Mouse (Mus musculus): Measurements from ENCODE around the gene Creb5. TPM values are rescaled to one million over a fixed set of nuclear protein-coding genes. Genes with fewer than 3 reads are reported as not detected.

The Creb5 gene
- 0.12 TPM for polyA plus RNA-seq (2017; shearing (Covaris generic))

DNA sequence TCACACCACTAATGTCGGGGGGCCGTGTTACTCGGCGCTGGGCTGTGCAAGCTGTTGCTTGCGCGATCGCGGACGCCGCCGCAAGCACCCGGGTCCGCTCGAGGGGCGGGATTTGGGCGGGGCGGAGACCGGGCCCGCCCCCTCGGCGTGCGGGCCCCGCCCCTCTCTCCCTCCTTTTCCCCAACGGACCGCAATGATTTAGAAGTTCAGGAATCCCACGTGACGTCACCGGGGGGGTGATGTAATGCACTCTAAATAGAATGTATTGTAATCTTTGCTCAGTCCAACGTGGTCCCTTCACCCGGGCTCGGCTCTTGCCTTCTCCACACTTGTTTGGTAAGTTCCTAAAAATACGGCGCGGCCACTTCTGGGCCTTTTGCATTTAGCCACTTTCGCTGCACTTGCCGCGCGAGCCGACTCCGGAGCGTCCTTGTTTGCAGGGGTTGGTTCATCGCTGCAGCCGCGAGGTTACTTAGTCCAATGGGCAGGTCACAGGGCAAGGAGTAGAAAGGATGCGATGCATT is at the start of gene Creb5:
Gene Creb5 (plus strand): TSS at position 233 of the 524 bp plus-strand sequence.

Other genes starting within 250 kb of the Creb5 start
- gene Jazf1, start 218.6 kb upstream of the Creb5 start, polyA plus RNA-seq (2017; shearing (Covaris generic)) = 2.2 TPM